Mouse (Mus musculus) lung, embryonic 15.5 days (tissue): ENCODE results near the gene Hdac4. TPM values are rescaled to one million over a fixed set of nuclear protein-coding genes. Genes with fewer than 3 reads are reported as not detected.

Source experiments
- ATAC-seq: fragments of 200-750 bp; cut with Nextera tagmentation; 2 replicates; pipeline ENCODE4 v1.8.0; 2017; ENCODE audit warnings: moderate number of reproducible peaks, borderline replicate concordance; ENCODE audit not compliant: low FRiP score, low TSS enrichment; ENCODE audit errors: extremely low read depth
- H3K27ac ChIP-seq: fragments of 300-500 bp; sonication (generic); 2 replicates; pipeline ENCODE4 v1.5.1; 2015; ENCODE audit warnings: moderate library complexity, mild to moderate bottlenecking, inconsistent platforms
- H3K27me3 ChIP-seq: fragments of 300-500 bp; sonication (generic); 2 replicates; pipeline ENCODE4 v1.6.1; 2015; ENCODE audit warnings: inconsistent platforms
- H3K36me3 ChIP-seq: fragments of 300-500 bp; sonication (generic); 2 replicates; pipeline ENCODE4 v1.6.1; 2015; ENCODE audit warnings: inconsistent platforms
- H3K4me1 ChIP-seq: fragments of 300-500 bp; sonication (generic); 2 replicates; pipeline ENCODE4 v1.6.1; 2015; ENCODE audit warnings: inconsistent platforms
- H3K4me2 ChIP-seq: fragments of 300-500 bp; sonication (generic); 2 replicates; pipeline ENCODE4 v1.6.1; 2015; ENCODE audit warnings: inconsistent platforms, mild to moderate bottlenecking, moderate library complexity
- H3K4me3 ChIP-seq: fragments of 300-500 bp; sonication (generic); 2 replicates; pipeline ENCODE4 v1.5.1; 2015; ENCODE audit warnings: mild to moderate bottlenecking, inconsistent platforms
- H3K9ac ChIP-seq: fragments of 300-500 bp; sonication (generic); 2 replicates; pipeline ENCODE4 v1.6.1; 2015; ENCODE audit warnings: inconsistent platforms
- H3K9me3 ChIP-seq: fragments of 300-500 bp; sonication (generic); 2 replicates; pipeline ENCODE4 v1.6.1; 2016; ENCODE audit warnings: inconsistent platforms
- WGBS: fragments of 180-500 bp; shearing (Covaris S2); methylation state at CpG from one replicate; pipeline ENCODE4 v1.1.7; 2015; 5-methylcytosine and 5-hydroxymethylcytosine counted together
- polyA plus RNA-seq: library from polyadenylated mRNA; unstranded; fragments of >200 nt; fragmentation: Nextera tagmentation; extraction: Ambion mirVana; gene quantifications from 2 replicates; pipeline ENCODE4 v1.2.1, GENCODE M21; 2015

Hdac4 gene
- polyA plus RNA-seq, 1 experiment from 2014 or later, result 19.1 TPM

- Histone ChIP-seq H3K9ac (no peak overlapping the region), H3K4me2 (no peak overlapping the region), H3K36me3 (no peaks in the 10 kb centered on the region), H3K4me1 (0 out of 2 replicates have a peak, but pooled peaks cover 6% of the 10 kb centered on the region), H3K9me3 (no peaks in the 10 kb centered on the region), H3K27ac (no peak overlapping the region), H3K27me3 (no peaks in the 10 kb centered on the region), H3K4me3 (no peak overlapping the region)
- 71% methylated on average over 6 of the region's 6 CpGs for WGBS
- ATAC-seq, result no peak
Observed at GRCm38 (mm10) chr1:92144868-92145534, 50.5 kb downstream of the Hdac4 start.

- Histone ChIP-seq H3K4me2 (no peak overlapping the region), H3K27ac (no peak overlapping the region), H3K9me3 (no peaks in the 10 kb centered on the region), H3K9ac (no peak overlapping the region), H3K4me3 (no peak overlapping the region), H3K27me3 (no peaks in the 10 kb centered on the region), H3K4me1 (0 out of 2 replicates have a peak, but pooled peaks cover 6% of the 10 kb centered on the region), H3K36me3 (peaks cover 4% of the 10 kb centered on the region; the same call in 1 of the 2 replicates)
- WGBS, result 78% methylated on average over 6 of the region's 6 CpGs
- ATAC-seq, result no peak; the same call in 1 of the 2 replicates
Observed at GRCm38 (mm10) chr1:92143331-92143895, 52.1 kb downstream of the Hdac4 start.

DNA sequence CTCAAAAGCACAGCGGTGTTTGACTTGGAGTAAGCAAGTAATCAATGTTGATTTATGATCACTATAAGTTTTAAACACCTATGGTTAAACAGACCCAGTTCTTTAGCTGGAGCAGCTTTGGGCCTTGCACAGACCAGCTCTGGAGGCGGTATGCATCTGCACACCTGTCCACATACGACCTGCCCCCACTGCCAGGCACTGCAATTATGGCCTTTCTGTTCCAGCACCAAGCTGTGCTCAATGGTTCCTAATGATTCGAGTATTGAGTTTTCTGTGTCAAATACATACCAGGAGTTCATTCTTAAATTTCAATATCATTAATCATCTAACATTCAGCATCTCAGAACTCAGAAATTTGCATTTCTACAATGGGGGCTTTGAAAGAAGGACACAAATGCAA, 52.7 kb downstream of the Hdac4 start:
- H3K27ac ChIP-seq, result no peak overlapping the region
- H3K27me3 ChIP-seq, result no peaks in the 10 kb centered on the region
- H3K4me1 ChIP-seq, result 0 out of 2 replicates have a peak, but pooled peaks cover 6% of the 10 kb centered on the region
- H3K4me3 ChIP-seq, result no peak overlapping the region
- no peak overlapping the region for H3K9ac ChIP-seq
- WGBS, result 84% methylated on average over 4 of the region's 4 CpGs
- no peaks in the 10 kb centered on the region for H3K9me3 ChIP-seq
- no peak overlapping the region for H3K4me2 ChIP-seq
- ATAC-seq, result no peak
- H3K36me3 ChIP-seq, result peaks cover 4% of the 10 kb centered on the region; the same call in 1 of the 2 replicates

DNA sequence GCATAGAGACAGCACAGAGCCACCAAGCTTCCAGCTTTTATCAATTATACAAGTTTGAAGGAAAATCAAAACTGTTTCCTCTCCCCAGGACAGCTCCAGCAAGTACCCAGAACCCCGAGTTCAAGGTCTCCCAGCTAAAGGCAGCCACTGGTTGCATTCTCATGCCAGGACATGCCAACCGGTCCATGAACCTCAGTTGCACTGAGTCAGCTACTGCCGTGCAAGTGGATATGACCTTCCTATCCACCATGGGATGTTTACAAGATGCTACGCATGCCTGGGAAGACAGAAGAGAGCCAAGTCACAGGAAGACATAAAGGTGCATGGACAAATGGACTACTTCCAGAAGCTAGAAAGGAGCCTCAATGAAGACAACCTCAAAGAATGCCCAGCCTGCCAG, 56.5 kb downstream of the Hdac4 start:
- ATAC-seq, result no peak
- 83% methylated on average over 4 of the region's 4 CpGs for whole genome bisulfite sequencing
- Histone ChIP-seq H3K27ac (no peak overlapping the region), H3K9me3 (no peaks in the 10 kb centered on the region), H3K27me3 (no peaks in the 10 kb centered on the region), H3K9ac (no peak overlapping the region), H3K4me2 (no peak overlapping the region), H3K36me3 (peaks cover 4% of the 10 kb centered on the region; the same call in 1 of the 2 replicates), H3K4me1 (peaks cover 9% of the 10 kb centered on the region), H3K4me3 (no peak overlapping the region)

DNA sequence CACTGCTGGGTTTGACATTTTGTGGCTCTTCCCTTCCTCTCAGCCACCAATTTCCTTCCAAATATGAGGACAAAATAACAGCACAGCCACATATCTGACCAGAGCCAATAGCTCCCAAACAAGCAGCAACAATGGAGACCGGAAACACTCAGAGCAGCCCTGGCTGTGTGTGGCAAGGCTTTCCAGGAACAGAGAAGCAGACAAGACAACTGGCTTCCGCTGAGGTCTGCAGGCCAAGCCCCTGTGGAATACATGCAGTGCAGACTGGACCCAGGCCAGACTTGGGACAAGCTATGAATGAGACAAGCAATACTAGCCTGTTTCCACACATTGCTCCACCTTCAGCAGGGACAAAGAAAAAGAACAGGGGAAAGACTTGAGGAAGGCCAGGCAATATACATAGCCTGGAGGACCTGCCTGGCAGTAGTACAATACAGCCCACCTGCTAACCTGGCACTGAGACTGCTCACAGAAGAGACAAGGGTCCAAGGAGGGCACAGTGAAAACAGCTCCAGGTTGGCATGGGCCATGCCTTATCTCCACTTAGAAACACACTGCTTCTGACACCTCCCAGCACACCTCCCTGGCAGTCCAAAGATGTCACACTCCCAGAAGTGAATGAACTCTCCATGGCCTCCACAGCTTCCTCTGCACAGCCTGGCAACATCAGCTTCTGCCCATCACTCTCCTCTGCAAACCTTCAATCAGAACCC, 58.2 kb downstream of the Hdac4 start:
- Histone ChIP-seq H3K9ac (no peak overlapping the region), H3K27ac (peak overlapping the region; percentile 23), H3K27me3 (no peaks in the 10 kb centered on the region), H3K4me2 (no peak overlapping the region), H3K4me1 (peaks cover 9% of the 10 kb centered on the region), H3K9me3 (no peaks in the 10 kb centered on the region), H3K36me3 (peaks cover 4% of the 10 kb centered on the region; the same call in 1 of the 2 replicates), H3K4me3 (no peak overlapping the region)
- no peak for ATAC-seq
- WGBS, result 77% methylated on average over 2 of the region's 2 CpGs

- Histone ChIP-seq H3K4me3 (no peak overlapping the region), H3K27ac (no peak overlapping the region; the same call in 1 of the 2 replicates), H3K4me1 (peaks cover 9% of the 10 kb centered on the region), H3K9ac (no peak overlapping the region), H3K36me3 (peaks cover 4% of the 10 kb centered on the region; the same call in 1 of the 2 replicates), H3K27me3 (no peaks in the 10 kb centered on the region), H3K9me3 (no peaks in the 10 kb centered on the region), H3K4me2 (no peak overlapping the region)
- no peak for ATAC-seq
- WGBS, result 90% methylated on average over 3 of the region's 3 CpGs
Observed at GRCm38 (mm10) chr1:92136362-92136761, 59.1 kb downstream of the Hdac4 start.

- 32% methylated on average over 2 of the region's 2 CpGs for WGBS
- no peak for ATAC-seq
- peaks cover 22% of the 10 kb centered on the region for H3K4me1 ChIP-seq
Observed at GRCm38 (mm10) chr1:92132181-92132580, 63.3 kb downstream of the Hdac4 start.

DNA sequence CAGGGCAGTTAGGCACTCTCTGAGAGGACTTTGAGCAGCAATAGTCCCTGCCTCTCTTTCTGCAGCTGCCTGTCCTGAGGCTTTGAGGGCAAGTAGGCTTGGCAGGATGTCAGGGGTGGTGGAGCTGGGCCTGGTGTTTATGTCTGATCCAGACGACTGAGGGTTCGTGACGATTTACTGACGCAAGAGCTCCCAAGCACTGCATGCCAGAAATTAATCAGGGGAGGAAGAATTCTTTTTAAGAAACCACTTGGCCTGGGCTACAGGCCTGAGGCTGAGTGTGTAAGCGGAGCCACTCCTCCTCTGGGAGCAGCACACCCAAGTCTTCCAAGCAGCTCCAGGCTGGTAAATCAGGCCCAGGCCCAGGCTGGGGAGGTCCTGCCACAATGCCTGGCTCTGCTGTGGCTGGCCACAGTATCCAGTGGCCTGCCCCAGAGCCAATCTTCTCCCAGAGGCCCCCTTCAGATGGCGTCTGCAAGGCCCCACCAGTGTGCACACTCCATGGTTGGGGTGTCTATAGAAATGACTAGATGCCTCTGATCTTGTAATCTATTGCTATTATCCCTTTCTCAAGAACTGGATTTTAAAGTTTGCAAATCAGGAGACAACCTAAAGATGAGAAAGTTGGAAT, 64.9 kb downstream of the Hdac4 start:
- 23% methylated on average over 6 of the region's 6 CpGs for WGBS

More at GRCm38 (mm10) chr1:92132181-92132580, 63.3 kb downstream of the Hdac4 start:
- Histone ChIP-seq H3K27me3 (no peaks in the 10 kb centered on the region), H3K9me3 (no peaks in the 10 kb centered on the region), H3K4me3 (no peak overlapping the region), H3K27ac (no peak overlapping the region), H3K36me3 (no peaks in the 10 kb centered on the region), H3K4me2 (no peak overlapping the region), H3K9ac (no peak overlapping the region)

DNA sequence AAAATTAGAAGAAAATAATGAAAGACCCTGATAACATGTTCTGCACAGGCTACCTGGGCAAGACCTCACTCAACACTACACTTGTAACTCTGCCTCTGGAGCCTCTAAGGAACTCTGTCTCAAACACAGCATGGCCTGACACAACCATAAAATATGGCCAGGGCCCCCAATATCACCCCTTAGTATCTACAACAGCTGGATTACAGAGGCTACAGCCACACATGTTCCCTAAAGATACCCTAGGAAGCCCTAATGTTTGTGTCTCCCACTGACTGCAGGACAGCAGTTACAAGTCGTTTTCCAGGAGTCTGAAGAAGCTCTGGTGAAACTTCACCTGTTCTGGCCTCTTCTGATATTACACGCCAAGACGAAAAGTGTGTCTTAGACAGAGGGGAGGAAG, 65.7 kb downstream of the Hdac4 start:
- no peak for ATAC-seq
- no peaks in the 10 kb centered on the region for H3K27me3 ChIP-seq
- H3K4me1 ChIP-seq, result peaks cover 18% of the 10 kb centered on the region
- H3K4me2 ChIP-seq, result no peak overlapping the region
- WGBS, result 76% methylated on average over 3 of the region's 3 CpGs
- H3K9me3 ChIP-seq, result no peaks in the 10 kb centered on the region
- H3K36me3 ChIP-seq, result no peaks in the 10 kb centered on the region
- no peak overlapping the region for H3K4me3 ChIP-seq
- H3K27ac ChIP-seq, result peak overlapping the region; percentile 64
- H3K9ac ChIP-seq, result no peak overlapping the region

More for the DNA sequence above, 64.9 kb downstream of the Hdac4 start:
- peaks cover 18% of the 10 kb centered on the region for H3K4me1 ChIP-seq
- peak; percentile 90 for ATAC-seq
- H3K9ac ChIP-seq, result no peak overlapping the region
- H3K27me3 ChIP-seq, result no peaks in the 10 kb centered on the region
- H3K4me2 ChIP-seq, result no peak overlapping the region
- no peak overlapping the region for H3K4me3 ChIP-seq
- no peaks in the 10 kb centered on the region for H3K9me3 ChIP-seq
- no peaks in the 10 kb centered on the region for H3K36me3 ChIP-seq
- peak overlapping the region; percentile 64 for H3K27ac ChIP-seq

GRCm38 (mm10) chr1:92127785-92128184, 67.7 kb downstream of the Hdac4 start:
- no peak overlapping the region for H3K9ac ChIP-seq
- H3K4me1 ChIP-seq, result peaks cover 18% of the 10 kb centered on the region
- no peaks in the 10 kb centered on the region for H3K9me3 ChIP-seq
- no peak overlapping the region for H3K4me3 ChIP-seq
- no peak for ATAC-seq
- H3K27me3 ChIP-seq, result no peaks in the 10 kb centered on the region
- WGBS, result 80% methylated on average over 6 of the region's 6 CpGs
- H3K4me2 ChIP-seq, result no peak overlapping the region
- H3K36me3 ChIP-seq, result no peaks in the 10 kb centered on the region
- H3K27ac ChIP-seq, result 0 out of 2 replicates have a peak overlapping the region, but pooled peaks have one; percentile 0

- no peak overlapping the region for H3K4me3 ChIP-seq
- H3K4me1 ChIP-seq, result peaks cover 18% of the 10 kb centered on the region
- no peaks in the 10 kb centered on the region for H3K36me3 ChIP-seq
- H3K4me2 ChIP-seq, result no peak overlapping the region
- H3K27me3 ChIP-seq, result no peaks in the 10 kb centered on the region
- ATAC-seq, result peak; percentile 31; the same call in 1 of the 2 replicates
- H3K9ac ChIP-seq, result no peak overlapping the region
- 59% methylated on average over 1 of the region's 1 CpGs for WGBS
- H3K27ac ChIP-seq, result 0 out of 2 replicates have a peak overlapping the region, but pooled peaks have one; percentile 0
- no peaks in the 10 kb centered on the region for H3K9me3 ChIP-seq
Observed at GRCm38 (mm10) chr1:92127366-92127765, 68.1 kb downstream of the Hdac4 start.
